Mouse (Mus musculus) kidney, postnatal 10 days (tissue): Measurements from ENCODE around the gene Olfr313.

Source experiments
- DNase-seq: peaks from one replicate; pipeline ENCODE4 v3.0.0; 2021; ENCODE audit warnings: mixed read lengths

Gene Olfr313

DNA sequence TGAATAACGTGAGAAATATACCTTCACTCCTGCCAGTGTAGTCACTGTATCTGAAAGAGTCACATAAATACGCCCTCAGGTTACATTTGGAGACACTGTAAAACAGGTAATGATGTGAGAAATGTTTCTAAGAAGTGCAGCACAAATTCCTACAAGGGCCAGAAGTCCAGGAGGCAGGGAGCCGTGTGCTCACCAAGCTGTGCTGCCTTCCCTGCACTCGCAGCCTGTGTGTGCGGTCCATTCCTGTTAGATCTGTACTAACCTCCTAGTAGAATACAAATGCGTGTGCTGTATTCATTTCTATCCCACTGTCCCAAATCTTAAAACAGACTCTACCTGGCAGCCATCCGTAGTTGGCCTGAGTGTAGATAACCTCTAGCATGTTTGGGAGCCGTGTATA, 45.9 kb downstream of the Olfr313 start:
- no peak for DNase-seq

- peak; percentile 83 for DNase-seq
Observed at GRCm38 (mm10) chr11:58867039-58867953, 52.5 kb downstream of the Olfr313 start, which contains the start of gene 2810021J22Rik. TSS of gene 2810021J22Rik (plus strand) at chr11:58867216.

DNA sequence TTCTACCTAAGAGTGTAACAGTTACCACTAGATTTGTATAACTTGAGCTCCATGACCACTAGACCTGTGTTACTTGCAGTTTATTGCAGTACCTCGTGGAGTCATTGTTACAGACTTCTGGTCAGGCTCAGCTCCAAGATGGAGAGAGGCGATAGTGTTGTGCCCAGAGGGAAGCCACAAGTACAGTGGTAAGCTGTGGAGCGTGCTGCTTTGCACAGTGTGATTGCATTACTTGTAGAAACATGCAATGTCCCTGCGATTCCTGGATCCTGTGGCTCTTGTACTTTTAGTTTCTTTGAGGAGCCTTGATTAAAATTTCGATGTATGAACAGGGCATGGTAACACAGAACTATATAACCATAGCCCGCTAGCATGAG, 53.1 kb downstream of the Olfr313 start:
- DNase-seq: no peak
